ENCODE assay signal across 11 mouse cellular contexts in genomic region chr1:189800211-189800961, GRCm38 (mm10).
DNase-seq lines count a peak whose midpoint lies in the region; ATAC-seq and TF ChIP-seq lines count a peak whose summit lies in the region.
"Had no signal": no experiment of that assay in that cellular context is flagged by ENCODE, and none has a peak within 500 bp of the region (broad histone marks: within the 10 kb centered on the region; RNA-seq: fewer than 3 reads in every experiment).

No protein-coding gene starts in this region.

- no peak overlapping the region for H3K4me3 ChIP-seq in liver, postnatal 0 days (ENCODE audit: low read depth, low read length)
- H3K4me3 ChIP-seq in liver, embryonic 11.5 days (ENCODE audit: low read depth, low read length), result no peak overlapping the region

- no peak for TF ChIP-seq CTCF in liver, postnatal 0 days (IDR thresholded peaks at IDR 0.05; ENCODE audit: low read depth)

- no peak overlapping the region for H3K9ac ChIP-seq in liver, postnatal 0 days (replicated peaks)
- H3K9ac ChIP-seq in liver, embryonic 11.5 days (ENCODE audit: low read depth, low read length), result no peak overlapping the region

- no peaks in the 10 kb centered on the region for H3K27me3 ChIP-seq in liver, postnatal 0 days (ENCODE audit: insufficient read depth, low read length)
- H3K27me3 ChIP-seq in liver, embryonic 11.5 days (replicated peaks; ENCODE audit: control insufficient read depth, insufficient read depth, low read length), result no peaks in the 10 kb centered on the region

- peaks cover 21% of the 10 kb centered on the region for H3K4me1 ChIP-seq in liver, postnatal 0 days (ENCODE audit: insufficient read depth)
- peaks cover 10% of the 10 kb centered on the region for H3K4me1 ChIP-seq in liver, embryonic 11.5 days (replicated peaks; ENCODE audit: control insufficient read depth, insufficient read depth, low read length)

- H3K27ac ChIP-seq in liver, postnatal 0 days (ENCODE audit: low read depth), result no peak overlapping the region
- no peak overlapping the region for H3K27ac ChIP-seq in liver, embryonic 11.5 days (ENCODE audit: low read depth, low read length)

- TF ChIP-seq EP300 in liver, postnatal 0 days (IDR thresholded peaks at IDR 0.05; ENCODE audit: low read depth), result no peak

- WGBS in liver, postnatal 0 days (ENCODE audit: insufficient replicate concordance), result 78% methylated on average over 13 of the region's 13 CpGs
- 71% methylated on average over 13 of the region's 13 CpGs for WGBS in liver, embryonic 11.5 days

- H3K4me2 ChIP-seq in liver, postnatal 0 days (ENCODE audit: low read depth, low read length), result no peak overlapping the region
- no peak overlapping the region for H3K4me2 ChIP-seq in liver, embryonic 11.5 days

- peak; percentile 3 for DNase-seq in cerebellum, adult 9-11 months
- no peak for DNase-seq in cerebellum, adult 11-12 months
- no peak for DNase-seq in liver, postnatal 0 days
- no peak for DNase-seq in liver, embryonic 11.5 days (ENCODE audit: low spot score)
- peak; percentile 63 for DNase-seq in layer of hippocampus, adult 9-11 months
- peak; percentile 33 for DNase-seq in right cerebral cortex, postnatal 14 days
- DNase-seq in urinary bladder, adult 2 months (ENCODE audit: low spot score), result no peak
- DNase-seq in cerebellum, adult 8-10 months, result no peak
- DNase-seq: kidney, postnatal 4 days; lung, postnatal 4 days had no signal

- 0 out of 2 replicates have a peak, but pooled peaks have one; percentile 14 for ATAC-seq in liver, postnatal 0 days
- no peak for ATAC-seq in liver, embryonic 11.5 days (replicated peaks; ENCODE audit: low FRiP score)
- ATAC-seq: activated CD4-positive, CD25-positive, alpha-beta regulatory T cell, adult 4 months had no signal

- H3K36me3 ChIP-seq in liver, postnatal 0 days (replicated peaks; ENCODE audit: insufficient read depth, low read length), result no peaks in the 10 kb centered on the region
- no peaks in the 10 kb centered on the region; the same call in 1 of the 2 replicates for H3K36me3 ChIP-seq in liver, embryonic 11.5 days (ENCODE audit: control insufficient read depth, insufficient read depth, low read length)

- H3K9me3 ChIP-seq in liver, postnatal 0 days (ENCODE audit: low read length), result no peaks in the 10 kb centered on the region
- H3K9me3 ChIP-seq in liver, embryonic 11.5 days (ENCODE audit: control insufficient read depth, low read length), result no peaks in the 10 kb centered on the region

Comparison
In these comparisons a context has a peak if more than half of its experiments do, and no peak if none do; other contexts are left out.
1. DNase-seq: peak in cerebellum, adult 9-11 months (single experiment), layer of hippocampus, adult 9-11 months (single experiment) and right cerebral cortex, postnatal 14 days (single experiment); none in cerebellum, adult 11-12 months (single experiment), liver, postnatal 0 days (single experiment), liver, embryonic 11.5 days (single experiment), urinary bladder, adult 2 months (single experiment) and cerebellum, adult 8-10 months (single experiment).